Mouse (Mus musculus): ENCODE measurements at regions not wholly inside any gene's neighbourhood (a gene's known extent, or its start where the extent isn't known, plus 50 kb on each side); places are given as distances from the start of the nearest gene placed in this dataset.

DNA sequence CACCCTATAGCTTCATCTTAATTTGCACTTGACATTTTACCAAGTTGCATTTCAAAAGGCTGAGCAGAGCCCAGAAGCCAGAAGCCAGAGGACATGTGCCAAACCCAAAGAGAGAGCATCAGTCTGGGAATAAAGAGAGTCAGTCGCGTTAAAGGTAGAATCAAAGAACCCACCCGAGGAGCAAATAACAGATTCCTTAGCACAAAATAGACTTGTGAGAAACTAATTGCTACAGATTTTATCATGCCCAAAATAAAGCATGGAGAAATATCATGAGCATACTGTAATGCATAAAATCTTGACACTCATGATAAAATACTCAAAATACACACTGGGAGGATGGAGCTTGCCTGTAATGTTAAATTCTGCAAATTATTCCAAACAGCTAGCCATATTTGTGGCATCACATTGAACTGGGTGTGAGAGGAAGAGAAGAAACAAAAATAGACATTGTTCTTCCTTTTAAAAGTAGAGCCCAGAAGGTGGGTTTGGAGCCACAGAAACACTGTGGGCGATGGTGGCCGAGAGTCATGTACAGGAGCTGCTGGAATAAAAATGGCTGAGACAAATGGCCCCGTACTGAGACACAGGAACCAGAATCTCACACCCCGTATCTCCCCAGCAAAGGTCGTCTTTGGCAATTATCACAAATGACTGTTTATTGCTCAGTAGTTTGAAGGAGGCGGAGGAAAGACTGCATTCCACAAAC lies 317.2 kb downstream of the Klf6 start:
- Histone ChIP-seq H3K27ac (ENCODE audit: low read depth) (no peak overlapping the region), H3K9ac (replicated peaks) (no peak overlapping the region), H3K4me1 (ENCODE audit: insufficient read depth) (no peaks in the 10 kb centered on the region), H3K36me3 (replicated peaks; ENCODE audit: insufficient read depth, low read length) (no peaks in the 10 kb centered on the region), H3K4me2 (ENCODE audit: low read depth, low read length) (no peak overlapping the region), H3K4me3 (ENCODE audit: low read depth, low read length) (no peak overlapping the region), H3K27me3 (ENCODE audit: insufficient read depth, low read length) (no peaks in the 10 kb centered on the region), H3K9me3 (ENCODE audit: low read length) (no peaks in the 10 kb centered on the region)
- 62% methylated on average over 9 of the region's 9 CpGs for WGBS (ENCODE audit: insufficient replicate concordance)
- ATAC-seq = no peak
- no peak for DNase-seq
- TF ChIP-seq EP300 (IDR thresholded peaks at IDR 0.05; ENCODE audit: low read depth) = no peak

DNA sequence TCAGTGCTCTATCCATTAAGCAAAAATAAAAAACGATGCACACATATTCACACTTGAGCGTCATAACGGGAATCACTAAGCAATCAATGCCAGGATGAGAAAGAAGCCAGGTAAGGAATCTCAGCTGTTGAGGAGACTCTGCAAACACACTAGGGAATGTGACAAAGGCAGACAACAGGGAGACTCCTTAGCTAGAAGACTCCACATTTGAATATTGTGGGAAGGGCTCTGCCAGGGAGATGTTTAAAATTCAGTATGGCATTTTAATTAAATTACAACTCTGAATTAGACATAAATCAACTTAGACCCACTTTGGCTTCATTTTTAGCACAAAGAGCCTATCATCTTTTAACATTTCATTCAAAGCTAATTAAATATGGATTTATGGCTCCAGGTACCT lies 327.9 kb downstream of the Klf6 start:
- Histone ChIP-seq H3K4me2 (ENCODE audit: low read depth, low read length) (no peak overlapping the region), H3K4me3 (ENCODE audit: low read depth, low read length) (no peak overlapping the region), H3K9me3 (ENCODE audit: low read length) (no peaks in the 10 kb centered on the region), H3K27me3 (ENCODE audit: insufficient read depth, low read length) (no peaks in the 10 kb centered on the region), H3K4me1 (ENCODE audit: insufficient read depth) (no peaks in the 10 kb centered on the region), H3K27ac (ENCODE audit: low read depth) (no peak overlapping the region), H3K36me3 (replicated peaks; ENCODE audit: insufficient read depth, low read length) (no peaks in the 10 kb centered on the region), H3K9ac (replicated peaks) (no peak overlapping the region)
- WGBS (ENCODE audit: insufficient replicate concordance) = 60% methylated on average over 3 of the region's 3 CpGs
- ATAC-seq = no peak
- no peak for DNase-seq
- TF ChIP-seq CTCF (IDR thresholded peaks at IDR 0.05; ENCODE audit: low read depth) (no peak), EP300 (IDR thresholded peaks at IDR 0.05; ENCODE audit: low read depth) (no peak)

DNA sequence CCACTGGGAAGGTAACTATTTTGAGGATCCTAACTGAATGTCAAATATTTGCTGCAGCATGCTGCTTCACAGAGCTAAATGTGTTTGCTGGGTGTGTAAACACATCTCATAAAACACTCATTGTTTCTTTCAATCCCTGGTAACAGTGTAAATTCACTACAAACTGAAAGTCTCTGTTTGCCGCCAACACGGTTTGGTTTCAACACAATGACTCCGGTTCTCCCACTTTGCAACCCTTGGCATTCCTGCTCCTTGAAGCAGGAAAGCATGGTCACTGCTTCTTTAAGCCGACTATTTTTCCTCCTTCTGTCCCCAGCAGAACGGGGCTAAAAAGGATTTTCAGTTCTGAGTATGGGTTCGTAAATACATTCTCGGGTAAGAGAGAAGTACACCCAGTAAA lies 328.3 kb downstream of the Klf6 start:
- no peak overlapping the region for H3K27ac ChIP-seq (ENCODE audit: low read depth)
- DNase-seq (no peak), ATAC-seq (no peak)
- H3K27me3 ChIP-seq (ENCODE audit: insufficient read depth, low read length) = no peaks in the 10 kb centered on the region
- H3K4me1 ChIP-seq (ENCODE audit: insufficient read depth) = no peaks in the 10 kb centered on the region
- no peak overlapping the region for H3K4me2 ChIP-seq (ENCODE audit: low read depth, low read length)
- 39% methylated on average over 7 of the region's 7 CpGs for WGBS (ENCODE audit: insufficient replicate concordance)
- H3K4me3 ChIP-seq (ENCODE audit: low read depth, low read length) = no peak overlapping the region
- H3K9me3 ChIP-seq (ENCODE audit: low read length) = no peaks in the 10 kb centered on the region
- no peaks in the 10 kb centered on the region for H3K36me3 ChIP-seq (replicated peaks; ENCODE audit: insufficient read depth, low read length)
- TF ChIP-seq EP300 (IDR thresholded peaks at IDR 0.05; ENCODE audit: low read depth) (no peak), CTCF (IDR thresholded peaks at IDR 0.05; ENCODE audit: low read depth) (no peak)
- no peak overlapping the region for H3K9ac ChIP-seq (replicated peaks)

DNA sequence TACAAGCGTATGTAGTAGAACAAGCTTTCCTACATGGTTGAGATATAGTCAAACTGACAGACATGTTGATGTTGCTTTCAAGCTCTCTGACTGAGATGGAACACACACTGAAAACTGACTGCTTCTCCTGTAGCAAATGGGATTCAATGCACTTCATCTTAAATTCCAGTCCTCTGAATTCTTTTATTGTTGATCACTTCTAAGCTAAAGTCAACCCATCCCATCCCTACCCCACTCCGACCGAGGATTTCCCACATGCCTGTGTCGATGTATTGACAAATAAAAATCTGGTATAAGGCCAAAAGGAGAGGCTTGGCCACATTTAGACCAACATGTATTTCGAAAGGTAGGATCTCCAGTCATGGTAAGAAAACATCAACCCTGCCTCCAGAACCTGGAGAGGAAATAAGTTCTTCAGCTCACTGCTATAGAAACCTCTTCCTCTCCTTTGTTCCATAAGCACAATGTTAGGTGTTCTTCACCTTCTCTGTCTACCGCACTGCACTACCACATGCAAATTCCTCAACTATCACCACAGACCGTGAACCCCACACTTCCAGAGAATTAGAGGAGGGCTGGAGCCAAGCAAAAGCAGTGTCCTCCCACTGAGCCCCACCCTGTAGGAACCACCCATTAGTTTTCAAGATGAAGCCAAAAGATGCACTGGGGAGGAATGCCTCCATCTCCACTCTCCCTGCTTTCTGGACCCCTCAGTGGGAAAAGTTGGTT lies 330.1 kb downstream of the Klf6 start:
- ATAC-seq = no peak
- Histone ChIP-seq H3K4me1 (ENCODE audit: insufficient read depth) (no peaks in the 10 kb centered on the region), H3K27ac (ENCODE audit: low read depth) (no peak overlapping the region), H3K4me2 (ENCODE audit: low read depth, low read length) (no peak overlapping the region), H3K4me3 (ENCODE audit: low read depth, low read length) (no peak overlapping the region), H3K36me3 (replicated peaks; ENCODE audit: insufficient read depth, low read length) (no peaks in the 10 kb centered on the region), H3K9ac (replicated peaks) (no peak overlapping the region), H3K9me3 (ENCODE audit: low read length) (no peaks in the 10 kb centered on the region), H3K27me3 (ENCODE audit: insufficient read depth, low read length) (no peaks in the 10 kb centered on the region)
- WGBS (ENCODE audit: insufficient replicate concordance) = 76% methylated on average over 7 of the region's 7 CpGs
- no peak for DNase-seq
- TF ChIP-seq CTCF (IDR thresholded peaks at IDR 0.05; ENCODE audit: low read depth) (no peak), EP300 (IDR thresholded peaks at IDR 0.05; ENCODE audit: low read depth) (no peak)

DNA sequence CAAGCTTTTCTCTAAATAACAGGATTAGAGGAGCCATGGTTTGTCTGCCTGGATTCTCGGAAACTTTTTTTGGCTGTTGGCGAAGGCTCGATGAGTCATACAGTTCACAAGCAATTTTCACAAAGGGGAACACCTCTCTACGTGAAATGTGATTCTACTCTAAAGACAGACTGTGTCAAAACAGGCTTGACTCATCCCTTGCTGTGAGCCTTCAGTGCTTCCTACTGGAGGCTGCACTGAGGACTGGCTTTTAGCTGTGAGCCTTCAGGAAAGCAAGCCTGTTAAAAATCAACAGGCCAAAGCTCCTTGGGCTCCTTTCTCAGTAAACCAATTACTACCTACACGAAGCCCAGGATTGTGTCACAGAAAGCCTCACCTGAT lies 330.6 kb downstream of the Klf6 start:
- Histone ChIP-seq H3K27ac (ENCODE audit: low read depth) (no peak overlapping the region), H3K4me1 (ENCODE audit: insufficient read depth) (no peaks in the 10 kb centered on the region), H3K9ac (replicated peaks) (no peak overlapping the region), H3K27me3 (ENCODE audit: insufficient read depth, low read length) (no peaks in the 10 kb centered on the region), H3K9me3 (ENCODE audit: low read length) (no peaks in the 10 kb centered on the region), H3K4me3 (ENCODE audit: low read depth, low read length) (no peak overlapping the region), H3K4me2 (ENCODE audit: low read depth, low read length) (no peak overlapping the region), H3K36me3 (replicated peaks; ENCODE audit: insufficient read depth, low read length) (no peaks in the 10 kb centered on the region)
- 48% methylated on average over 5 of the region's 5 CpGs for WGBS (ENCODE audit: insufficient replicate concordance)
- ATAC-seq (no peak), DNase-seq (no peak)
- no peak for TF ChIP-seq CTCF (IDR thresholded peaks at IDR 0.05; ENCODE audit: low read depth)
- no peak for TF ChIP-seq EP300 (IDR thresholded peaks at IDR 0.05; ENCODE audit: low read depth)

DNA sequence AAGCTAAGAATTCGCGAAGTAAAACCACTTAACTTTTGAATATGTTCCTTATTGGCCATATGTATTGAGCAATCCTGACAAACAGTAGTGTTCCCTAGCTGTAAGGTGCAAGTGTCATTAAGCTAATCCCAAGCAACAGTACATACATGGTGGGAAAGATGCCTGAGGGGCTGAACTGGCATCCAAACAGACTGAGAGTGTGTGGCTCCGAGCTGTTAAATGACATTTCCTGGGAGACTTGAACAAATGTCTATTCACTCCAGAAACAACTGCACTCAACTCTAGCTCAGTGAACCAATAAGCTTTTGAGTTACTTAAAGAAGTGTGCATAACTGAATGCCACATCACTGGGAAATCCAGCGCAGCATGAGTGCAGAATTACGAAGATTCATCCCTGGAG lies 335.4 kb downstream of the Klf6 start:
- Histone ChIP-seq H3K4me2 (ENCODE audit: low read depth, low read length) (no peak overlapping the region), H3K9ac (replicated peaks) (no peak overlapping the region), H3K36me3 (replicated peaks; ENCODE audit: insufficient read depth, low read length) (no peaks in the 10 kb centered on the region), H3K27ac (ENCODE audit: low read depth) (no peak overlapping the region), H3K4me1 (ENCODE audit: insufficient read depth) (no peaks in the 10 kb centered on the region), H3K27me3 (ENCODE audit: insufficient read depth, low read length) (no peaks in the 10 kb centered on the region), H3K9me3 (ENCODE audit: low read length) (no peaks in the 10 kb centered on the region), H3K4me3 (ENCODE audit: low read depth, low read length) (no peak overlapping the region)
- ATAC-seq (no peak), DNase-seq (no peak)
- TF ChIP-seq CTCF (IDR thresholded peaks at IDR 0.05; ENCODE audit: low read depth) = no peak
- TF ChIP-seq EP300 (IDR thresholded peaks at IDR 0.05; ENCODE audit: low read depth) = no peak
- WGBS (ENCODE audit: insufficient replicate concordance) = 74% methylated on average over 5 of the region's 5 CpGs
